Mouse (Mus musculus): Measurements from ENCODE around the gene Neurod6. TPM values are rescaled to one million over a fixed set of nuclear protein-coding genes. Genes with fewer than 3 reads are reported as not detected.

The Neurod6 gene
- total RNA-seq, 2 experiments from 2014 or later, result 226 to 249 TPM

GRCm38 (mm10) chr6:55647771-55648280, 33.2 kb downstream of the Neurod6 start:
- no peak for DNase-seq
- intact Hi-C loops (cut with DNase I), result no loop called here

- intact Hi-C loops (cut with DNase I), result no loop called here
- peak; percentile 58 for DNase-seq
Measured at GRCm38 (mm10) chr6:55646824-55647560, 34.1 kb downstream of the Neurod6 start.

- peak; percentile 15 for DNase-seq
- intact Hi-C loops (cut with DNase I), result no loop called here
Measured at GRCm38 (mm10) chr6:55646111-55646823, 34.8 kb downstream of the Neurod6 start.

- intact Hi-C loops (cut with DNase I), result no loop called here
- no peak for DNase-seq
Measured at GRCm38 (mm10) chr6:55634662-55635061, 46.4 kb downstream of the Neurod6 start.

Other genes with a start within 250 kb of the Neurod6 start
- gene Adcyap1r1, start 229.3 kb downstream of the Neurod6 start, total RNA-seq (2021), result 100 to 1,000 TPM; 112 to 131 TPM
- gene Itprid1, start 155.6 kb upstream of the Neurod6 start, total RNA-seq (2021), result 1 to 10 TPM; 1.3 to 1.8 TPM